Mouse (Mus musculus) stomach, postnatal 0 days (tissue): ENCODE measurements around the gene Sstr5. TPM values are rescaled to one million over a fixed set of nuclear protein-coding genes. Genes with fewer than 3 reads are reported as not detected.

Source experiments
- ATAC-seq: fragments of 200-750 bp; cut with Nextera tagmentation; 2 replicates; pipeline ENCODE4 v1.8.0; 2017; ENCODE audit not compliant: low FRiP score, low TSS enrichment
- DNase-seq: peaks from one replicate; pipeline ENCODE4 v3.0.0-alpha.2; 2016; ENCODE audit warnings: low spot score
- H3K27ac ChIP-seq: fragments of 300-500 bp; sonication (generic); replicated peaks from 2 replicates; pipeline ENCODE4 v1.5.1; 2014; ENCODE audit warnings: mild to moderate bottlenecking, control low read depth
- H3K27me3 ChIP-seq: fragments of 300-500 bp; sonication (generic); 2 replicates; pipeline ENCODE4 v1.6.1; 2014; ENCODE audit warnings: low read length; ENCODE audit not compliant: control insufficient read depth, insufficient read depth
- H3K36me3 ChIP-seq: fragments of 300-500 bp; sonication (generic); 2 replicates; pipeline ENCODE4 v1.6.1; 2014; ENCODE audit warnings: low read length, mixed read lengths; ENCODE audit not compliant: control insufficient read depth, insufficient read depth
- H3K4me1 ChIP-seq: fragments of 300-500 bp; sonication (generic); replicated peaks from 2 replicates; pipeline ENCODE4 v1.6.1; 2014; ENCODE audit warnings: antibody characterized with exemption; ENCODE audit not compliant: control insufficient read depth, insufficient read depth
- H3K4me2 ChIP-seq: fragments of 300-500 bp; sonication (generic); replicated peaks from 2 replicates; pipeline ENCODE4 v1.6.1; 2014; ENCODE audit warnings: low read depth, mild to moderate bottlenecking, control low read depth, moderate library complexity
- H3K4me3 ChIP-seq: fragments of 300-500 bp; sonication (generic); 2 replicates; pipeline ENCODE4 v1.5.1; 2014; ENCODE audit warnings: low read depth, low read length, control low read depth
- H3K9ac ChIP-seq: fragments of 300-500 bp; sonication (generic); 2 replicates; pipeline ENCODE4 v1.6.1; 2014; ENCODE audit warnings: mild to moderate bottlenecking, low read length, control low read depth, mixed read lengths
- H3K9me3 ChIP-seq: fragments of 300-500 bp; sonication (generic); 2 replicates; pipeline ENCODE4 v1.6.1; 2016; ENCODE audit warnings: low read length; ENCODE audit not compliant: control insufficient read depth
- CTCF ChIP-seq: IDR thresholded peaks from 2 replicates; pipeline ENCODE4 v1.5.1; 2016; ENCODE audit warnings: antibody characterized with exemption, low read depth, mild to moderate bottlenecking, moderate library complexity
- EP300 ChIP-seq: optimal IDR thresholded peaks from 2 replicates; pipeline ENCODE3; 2016; ENCODE audit warnings: antibody characterized with exemption
- WGBS: fragments of 180-500 bp; shearing (Covaris S2); extraction: QIAGEN DNeasy Blood & Tissue Kit; methylation state at CpG from one replicate; pipeline ENCODE4 v1.1.7; 2014; 5-methylcytosine and 5-hydroxymethylcytosine counted together
- polyA plus RNA-seq: library from polyadenylated mRNA; unstranded; fragments of >200 nt; fragmentation: Nextera tagmentation; extraction: Ambion mirVana; gene quantifications from 2 replicates; pipeline ENCODE4 v1.2.1, GENCODE M21; 2015

Gene Sstr5
- polyA plus RNA-seq, 1 experiment from 2014 or later, result 0.16 TPM

DNA sequence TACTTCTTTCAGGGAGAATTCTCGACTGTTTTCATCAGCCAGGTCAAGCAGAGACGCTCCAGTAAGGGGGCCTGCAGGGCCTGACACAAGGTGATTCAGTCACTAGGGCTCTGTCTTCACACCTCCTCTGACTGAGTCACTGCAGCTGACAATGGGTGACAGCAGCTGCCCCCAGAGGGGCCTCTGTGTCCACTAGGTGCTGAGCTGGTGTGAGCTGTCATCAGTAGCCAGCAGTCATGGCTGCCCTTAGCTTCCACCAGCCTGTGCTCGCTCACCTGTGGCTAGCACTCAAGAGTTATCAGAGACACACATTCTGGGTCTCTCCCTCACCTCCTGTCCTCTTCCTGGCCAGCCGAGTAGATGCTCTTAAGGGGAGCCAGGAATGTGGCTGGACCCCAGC lies 16.3 kb downstream of the Sstr5 start:
- 48% methylated on average over 4 of the region's 4 CpGs for WGBS
- H3K9me3 ChIP-seq, result no peaks in the 10 kb centered on the region
- no peak for TF ChIP-seq CTCF
- TF ChIP-seq EP300, result no peak
- no peaks in the 10 kb centered on the region for H3K27me3 ChIP-seq
- no peak overlapping the region for H3K9ac ChIP-seq
- H3K36me3 ChIP-seq, result no peaks in the 10 kb centered on the region
- H3K27ac ChIP-seq, result no peak overlapping the region
- ATAC-seq (no peak), DNase-seq (no peak)
- H3K4me3 ChIP-seq, result no peak overlapping the region
- no peak overlapping the region for H3K4me2 ChIP-seq
- no peaks in the 10 kb centered on the region for H3K4me1 ChIP-seq

DNA sequence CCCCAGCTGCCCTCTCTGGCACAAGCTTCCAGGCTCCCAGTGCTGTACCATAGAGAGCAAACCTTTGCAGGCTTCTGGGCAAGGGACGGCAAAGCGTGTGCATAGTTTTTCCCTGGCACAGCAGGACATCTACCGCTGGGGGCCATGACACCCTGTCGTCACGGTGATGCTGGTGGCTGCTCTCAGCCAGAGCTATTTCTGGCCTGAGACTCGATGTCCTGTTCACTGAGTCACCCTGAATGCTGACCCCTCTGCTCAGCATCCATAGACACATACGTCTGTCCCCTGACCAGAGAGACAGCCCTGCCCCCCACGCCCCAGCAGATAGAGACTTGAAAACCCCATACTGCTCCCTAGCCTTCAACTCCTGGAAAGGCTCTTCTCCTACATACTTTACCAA lies 16.9 kb downstream of the Sstr5 start:
- 58% methylated on average over 8 of the region's 8 CpGs for WGBS

DNA sequence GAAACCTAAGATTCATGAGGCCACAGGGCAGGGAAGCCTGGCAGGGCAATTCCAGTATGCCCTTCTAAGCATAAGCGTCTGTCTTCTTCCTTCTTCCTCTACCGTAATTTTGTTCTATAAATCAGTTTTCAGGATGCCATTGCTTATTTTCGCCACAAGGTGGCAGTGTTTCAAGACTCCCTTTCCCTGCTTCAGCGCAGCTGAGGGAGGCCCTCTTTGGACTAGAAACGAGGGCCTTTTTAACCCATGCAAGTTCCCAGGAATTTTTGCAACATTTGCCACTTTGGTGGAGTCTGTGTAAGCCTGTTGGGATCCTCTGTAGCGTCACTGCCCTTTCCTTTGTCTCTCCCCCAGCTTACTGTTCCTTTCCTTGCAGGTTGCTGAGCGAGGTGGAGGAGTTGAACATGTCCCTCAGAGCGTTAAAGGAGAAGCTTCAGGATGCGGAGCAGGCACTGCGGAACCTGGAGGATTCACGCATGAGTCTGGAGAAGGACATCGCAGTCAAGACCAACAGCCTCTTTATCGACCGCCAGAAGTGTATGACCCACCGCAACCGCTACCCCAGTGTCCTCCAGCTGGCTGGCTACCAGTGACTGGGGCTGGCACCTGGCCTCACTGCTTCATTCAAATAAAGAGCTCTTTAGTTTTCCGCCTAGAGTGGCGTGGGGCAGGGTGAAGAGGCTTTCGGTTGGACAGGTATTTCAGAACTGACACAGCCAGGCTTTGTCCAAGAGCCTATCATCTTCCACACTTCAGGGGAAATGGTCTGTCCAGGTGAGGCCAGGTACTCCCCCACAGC lies 20.9 kb downstream of the Sstr5 start:
- no peak overlapping the region for H3K4me2 ChIP-seq
- no peaks in the 10 kb centered on the region for H3K27me3 ChIP-seq
- TF ChIP-seq CTCF (peak; percentile 94), EP300 (no peak)
- H3K9me3 ChIP-seq, result no peaks in the 10 kb centered on the region
- ATAC-seq (no peak), DNase-seq (peak; percentile 42)
- no peak overlapping the region for H3K9ac ChIP-seq
- H3K4me3 ChIP-seq, result no peak overlapping the region
- H3K27ac ChIP-seq, result no peak overlapping the region
- 34% methylated on average over 19 of the region's 19 CpGs for WGBS
- H3K36me3 ChIP-seq, result no peaks in the 10 kb centered on the region
- no peaks in the 10 kb centered on the region for H3K4me1 ChIP-seq

More for the DNA sequence above, 16.9 kb downstream of the Sstr5 start:
- no peak overlapping the region for H3K9ac ChIP-seq
- H3K4me3 ChIP-seq, result no peak overlapping the region
- TF ChIP-seq EP300 (no peak), CTCF (no peak)
- no peak overlapping the region for H3K4me2 ChIP-seq
- ATAC-seq (no peak), DNase-seq (no peak)
- H3K36me3 ChIP-seq, result no peaks in the 10 kb centered on the region
- H3K9me3 ChIP-seq, result no peaks in the 10 kb centered on the region
- H3K4me1 ChIP-seq, result no peaks in the 10 kb centered on the region
- H3K27me3 ChIP-seq, result no peaks in the 10 kb centered on the region
- H3K27ac ChIP-seq, result no peak overlapping the region

DNA sequence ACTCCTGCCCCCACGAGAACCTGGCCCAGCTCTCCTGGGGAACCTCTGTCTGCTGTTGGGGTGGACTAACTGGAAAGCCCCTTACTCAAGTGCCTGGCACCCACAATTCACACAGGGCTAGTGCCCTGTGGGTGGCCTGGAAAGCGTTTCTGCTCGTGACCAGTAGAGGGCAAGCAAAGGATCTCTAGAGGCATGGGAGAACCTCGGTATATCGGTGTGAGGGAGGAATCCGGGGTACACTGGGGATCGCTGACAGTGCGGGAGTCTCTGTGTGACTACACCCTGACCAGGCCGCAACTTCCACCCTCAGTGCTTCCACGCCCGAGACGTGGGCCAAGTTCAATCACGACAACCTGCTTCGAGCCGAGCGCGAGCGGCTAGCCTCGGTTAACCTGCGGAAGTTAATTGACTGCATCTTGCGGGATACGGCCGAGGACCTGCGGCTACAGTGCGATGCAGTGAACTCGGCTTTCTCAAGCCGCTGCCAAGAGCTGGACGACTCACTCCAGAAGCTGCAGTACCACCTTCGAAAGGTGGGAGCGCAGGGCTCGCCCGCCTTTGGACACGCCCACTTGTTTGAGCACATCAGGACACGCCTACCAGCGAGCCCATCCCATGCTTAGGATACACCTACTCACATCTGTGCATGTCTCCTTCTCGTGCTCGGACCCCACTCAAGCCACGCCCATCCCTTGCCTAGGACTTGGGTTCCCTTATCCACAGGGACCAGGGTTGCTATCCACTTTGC lies 22.6 kb downstream of the Sstr5 start:
- Histone ChIP-seq H3K27me3 (no peaks in the 10 kb centered on the region), H3K9ac (peak overlapping the region; percentile 61; the same call in 1 of the 2 replicates), H3K9me3 (no peaks in the 10 kb centered on the region), H3K4me1 (no peaks in the 10 kb centered on the region), H3K27ac (no peak overlapping the region), H3K36me3 (no peaks in the 10 kb centered on the region), H3K4me2 (peak overlapping the region; percentile 85), H3K4me3 (peak overlapping the region; percentile 39)
- ATAC-seq (peak; percentile 87), DNase-seq (peak; percentile 89)
- 1% methylated on average over 38 of the region's 38 CpGs for WGBS
- TF ChIP-seq CTCF, result peak; percentile 73
- no peak for TF ChIP-seq EP300

DNA sequence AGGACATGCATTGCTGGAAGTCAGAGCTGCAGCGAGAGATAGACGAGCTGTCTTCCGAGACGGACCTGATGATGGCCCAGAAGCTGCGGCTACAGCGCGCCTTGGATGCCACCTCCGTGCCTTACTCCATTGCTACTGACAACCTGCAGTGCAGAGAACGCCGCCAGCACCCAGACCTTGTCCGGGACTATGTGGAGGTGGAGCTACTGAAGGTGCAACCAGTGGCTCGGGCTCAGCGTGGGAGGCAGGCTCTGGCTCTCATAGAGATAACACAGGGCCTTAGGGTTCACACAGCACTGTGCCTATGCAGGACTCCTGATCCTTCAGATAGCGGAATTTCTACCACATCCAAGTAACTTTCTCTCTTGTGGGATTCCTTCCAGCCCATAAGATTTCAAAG lies 25.0 kb downstream of the Sstr5 start:
- no peak overlapping the region for H3K4me2 ChIP-seq
- no peak overlapping the region for H3K4me3 ChIP-seq
- ATAC-seq (no peak), DNase-seq (no peak)
- no peaks in the 10 kb centered on the region for H3K36me3 ChIP-seq
- WGBS, result 42% methylated on average over 14 of the region's 14 CpGs
- TF ChIP-seq CTCF (no peak), EP300 (no peak)
- H3K4me1 ChIP-seq, result no peaks in the 10 kb centered on the region
- no peaks in the 10 kb centered on the region for H3K9me3 ChIP-seq
- H3K27ac ChIP-seq, result no peak overlapping the region
- H3K9ac ChIP-seq, result no peak overlapping the region
- H3K27me3 ChIP-seq, result no peaks in the 10 kb centered on the region

DNA sequence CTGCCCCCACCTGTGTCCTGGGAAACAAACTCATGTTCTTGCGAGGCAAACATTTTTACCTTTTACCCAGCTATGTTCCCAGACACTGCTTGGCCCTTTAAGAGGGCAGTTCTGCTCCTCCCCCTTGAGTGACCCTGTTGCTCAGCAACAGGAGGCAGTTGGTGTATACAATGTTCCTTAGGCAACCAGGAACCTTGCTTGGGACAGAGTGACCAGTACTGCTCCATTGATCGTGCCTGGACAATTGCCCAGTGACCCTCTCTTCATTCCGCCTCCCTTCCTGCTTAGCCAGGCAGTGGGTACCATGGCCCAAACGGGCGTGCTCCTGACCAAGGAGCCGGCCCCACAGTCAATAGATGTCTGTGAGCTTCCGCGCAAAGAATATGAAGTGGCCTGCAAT lies 25.7 kb downstream of the Sstr5 start:
- Histone ChIP-seq H3K9me3 (no peaks in the 10 kb centered on the region), H3K4me1 (no peaks in the 10 kb centered on the region), H3K9ac (no peak overlapping the region), H3K36me3 (no peaks in the 10 kb centered on the region), H3K27me3 (no peaks in the 10 kb centered on the region), H3K4me2 (no peak overlapping the region), H3K4me3 (no peak overlapping the region), H3K27ac (no peak overlapping the region)
- ATAC-seq (peak; percentile 51; the same call in 1 of the 2 replicates), DNase-seq (peak; percentile 61)
- WGBS, result 25% methylated on average over 8 of the region's 8 CpGs
- no peak for TF ChIP-seq CTCF
- no peak for TF ChIP-seq EP300
